Mouse (Mus musculus): ENCODE data around the gene Clec9a. TPM values are rescaled to one million over a fixed set of nuclear protein-coding genes. Genes with fewer than 3 reads are reported as not detected.

The Clec9a gene
- polyA plus RNA-seq, 1 experiment from 2014 or later: 0.92 TPM

- H3K27me3 ChIP-seq (ENCODE audit: insufficient read depth, low read length): no peaks in the 10 kb centered on the region
- no peak overlapping the region for H3K9ac ChIP-seq (replicated peaks)
- no peaks in the 10 kb centered on the region for H3K9me3 ChIP-seq (ENCODE audit: low read length)
- H3K4me2 ChIP-seq (ENCODE audit: low read depth, low read length): no peak overlapping the region
- no peak overlapping the region for H3K4me3 ChIP-seq (ENCODE audit: low read depth, low read length)
- no peak for ATAC-seq
- no peaks in the 10 kb centered on the region for H3K4me1 ChIP-seq (ENCODE audit: insufficient read depth)
- WGBS (ENCODE audit: insufficient replicate concordance): 62% methylated on average over 6 of the region's 6 CpGs
- TF ChIP-seq EP300 (IDR thresholded peaks at IDR 0.05; ENCODE audit: low read depth) (no peak), CTCF (IDR thresholded peaks at IDR 0.05; ENCODE audit: low read depth) (no peak)
- H3K27ac ChIP-seq (ENCODE audit: low read depth): no peak overlapping the region
- H3K36me3 ChIP-seq (replicated peaks; ENCODE audit: insufficient read depth, low read length): no peaks in the 10 kb centered on the region
- no peak for DNase-seq
These were observed 14.9 kb upstream of the Clec9a start for GRCm38 (mm10) chr6:129393732-129394131.

GRCm38 (mm10) chr6:129396997-129397396 lies 11.7 kb upstream of the Clec9a start, which contains the start of gene Clec1b:
Gene Clec1b (plus strand): TSS chr6:129397297.
- Histone ChIP-seq H3K27ac (ENCODE audit: low read depth) (peak within 1 kb of the TSS; percentile 39; the same call in 1 of the 2 replicates), H3K4me3 (ENCODE audit: low read depth, low read length) (0 out of 2 replicates have a peak within 1 kb of the TSS, but pooled peaks have one; percentile 4), H3K27me3 (ENCODE audit: insufficient read depth, low read length) (no peaks in the 10 kb centered on the region), H3K9me3 (ENCODE audit: low read length) (no peaks in the 10 kb centered on the region), H3K4me2 (ENCODE audit: low read depth, low read length) (no peak within 1 kb of the TSS; the same call in 1 of the 2 replicates), H3K4me1 (ENCODE audit: insufficient read depth) (0 out of 2 replicates have a peak, but pooled peaks cover 3% of the 10 kb centered on the region), H3K36me3 (replicated peaks; ENCODE audit: insufficient read depth, low read length) (no peaks in the 10 kb centered on the region), H3K9ac (replicated peaks) (no peak within 1 kb of the TSS)
- DNase-seq (no peak), ATAC-seq (no peak)
- 57% methylated on average over 8 of the region's 8 CpGs for WGBS (ENCODE audit: insufficient replicate concordance)
- TF ChIP-seq EP300 (IDR thresholded peaks at IDR 0.05; ENCODE audit: low read depth) (peak; percentile 31; the same call in 1 of the 2 replicates), CTCF (IDR thresholded peaks at IDR 0.05; ENCODE audit: low read depth) (no peak)

GRCm38 (mm10) chr6:129399945-129400344 lies 8.7 kb upstream of the Clec9a start:
- Histone ChIP-seq H3K9ac (replicated peaks) (no peak overlapping the region), H3K27ac (ENCODE audit: low read depth) (0 out of 2 replicates have a peak overlapping the region, but pooled peaks have one; percentile 19), H3K4me2 (ENCODE audit: low read depth, low read length) (no peak overlapping the region), H3K36me3 (replicated peaks; ENCODE audit: insufficient read depth, low read length) (no peaks in the 10 kb centered on the region), H3K4me1 (ENCODE audit: insufficient read depth) (0 out of 2 replicates have a peak, but pooled peaks cover 3% of the 10 kb centered on the region), H3K4me3 (ENCODE audit: low read depth, low read length) (no peak overlapping the region), H3K9me3 (ENCODE audit: low read length) (no peaks in the 10 kb centered on the region), H3K27me3 (ENCODE audit: insufficient read depth, low read length) (no peaks in the 10 kb centered on the region)
- ATAC-seq (peak; percentile 83), DNase-seq (peak; percentile 66)
- 43% methylated on average over 6 of the region's 6 CpGs for WGBS (ENCODE audit: insufficient replicate concordance)
- no peak for TF ChIP-seq EP300 (IDR thresholded peaks at IDR 0.05; ENCODE audit: low read depth)
- no peak for TF ChIP-seq CTCF (IDR thresholded peaks at IDR 0.05; ENCODE audit: low read depth)

- no peak overlapping the region for H3K27ac ChIP-seq (ENCODE audit: low read depth)
- no peak overlapping the region for H3K9ac ChIP-seq (replicated peaks)
- TF ChIP-seq EP300 (IDR thresholded peaks at IDR 0.05; ENCODE audit: low read depth): no peak
- TF ChIP-seq CTCF (IDR thresholded peaks at IDR 0.05; ENCODE audit: low read depth): no peak
- ATAC-seq: no peak
- H3K4me3 ChIP-seq (ENCODE audit: low read depth, low read length): no peak overlapping the region
- 0 out of 2 replicates have a peak, but pooled peaks cover 3% of the 10 kb centered on the region for H3K4me1 ChIP-seq (ENCODE audit: insufficient read depth)
- WGBS (ENCODE audit: insufficient replicate concordance): 79% methylated on average over 2 of the region's 2 CpGs
- H3K27me3 ChIP-seq (ENCODE audit: insufficient read depth, low read length): no peaks in the 10 kb centered on the region
- H3K4me2 ChIP-seq (ENCODE audit: low read depth, low read length): no peak overlapping the region
- no peaks in the 10 kb centered on the region for H3K36me3 ChIP-seq (replicated peaks; ENCODE audit: insufficient read depth, low read length)
- DNase-seq: no peak
- H3K9me3 ChIP-seq (ENCODE audit: low read length): no peaks in the 10 kb centered on the region
These were observed 6.3 kb upstream of the Clec9a start for GRCm38 (mm10) chr6:129402404-129402803.

GRCm38 (mm10) chr6:129403391-129403790 lies 5.3 kb upstream of the Clec9a start:
- no peak overlapping the region for H3K4me3 ChIP-seq (ENCODE audit: low read depth, low read length)
- H3K27me3 ChIP-seq (ENCODE audit: insufficient read depth, low read length): no peaks in the 10 kb centered on the region
- WGBS (ENCODE audit: insufficient replicate concordance): 76% methylated on average over 6 of the region's 6 CpGs
- no peak overlapping the region for H3K9ac ChIP-seq (replicated peaks)
- DNase-seq (no peak), ATAC-seq (no peak)
- no peak overlapping the region for H3K4me2 ChIP-seq (ENCODE audit: low read depth, low read length)
- TF ChIP-seq CTCF (IDR thresholded peaks at IDR 0.05; ENCODE audit: low read depth) (no peak), EP300 (IDR thresholded peaks at IDR 0.05; ENCODE audit: low read depth) (no peak)
- no peak overlapping the region for H3K27ac ChIP-seq (ENCODE audit: low read depth)
- H3K9me3 ChIP-seq (ENCODE audit: low read length): no peaks in the 10 kb centered on the region
- 0 out of 2 replicates have a peak, but pooled peaks cover 3% of the 10 kb centered on the region for H3K4me1 ChIP-seq (ENCODE audit: insufficient read depth)
- no peaks in the 10 kb centered on the region for H3K36me3 ChIP-seq (replicated peaks; ENCODE audit: insufficient read depth, low read length)

GRCm38 (mm10) chr6:129405999-129406398 lies 2.7 kb upstream of the Clec9a start:
- TF ChIP-seq CTCF (IDR thresholded peaks at IDR 0.05; ENCODE audit: low read depth) (no peak), EP300 (IDR thresholded peaks at IDR 0.05; ENCODE audit: low read depth) (peak; percentile 40; the same call in 1 of the 2 replicates)
- H3K27me3 ChIP-seq (ENCODE audit: insufficient read depth, low read length): no peaks in the 10 kb centered on the region
- H3K9me3 ChIP-seq (ENCODE audit: low read length): no peaks in the 10 kb centered on the region
- H3K36me3 ChIP-seq (replicated peaks; ENCODE audit: insufficient read depth, low read length): no peaks in the 10 kb centered on the region
- no peak overlapping the region for H3K9ac ChIP-seq (replicated peaks)
- DNase-seq (no peak), ATAC-seq (no peak)
- peak overlapping the region; percentile 66; the same call in 1 of the 2 replicates for H3K27ac ChIP-seq (ENCODE audit: low read depth)
- H3K4me2 ChIP-seq (ENCODE audit: low read depth, low read length): no peak overlapping the region
- no peak overlapping the region for H3K4me3 ChIP-seq (ENCODE audit: low read depth, low read length)
- H3K4me1 ChIP-seq (ENCODE audit: insufficient read depth): no peaks in the 10 kb centered on the region

Measured in liver, postnatal 0 days (tissue).